Mouse (Mus musculus) spleen, adult 2 months (tissue): ENCODE results near the gene Cfap126.

Source experiments
- CTCF ChIP-seq: fragments of 200-500 bp; IDR thresholded peaks from 2 replicates; pipeline ENCODE4 v1.5.1; 2011; ENCODE audit warnings: mild to moderate bottlenecking, inconsistent platforms; ENCODE audit not compliant: insufficient read depth, insufficient read length, insufficient replicate concordance; ENCODE audit errors: extremely low read depth
- POLR2A ChIP-seq: fragments of 200-500 bp; IDR thresholded peaks from 2 replicates; pipeline ENCODE4 v1.6.1; 2011; ENCODE audit warnings: low read depth, low read length, inconsistent platforms

DNA sequence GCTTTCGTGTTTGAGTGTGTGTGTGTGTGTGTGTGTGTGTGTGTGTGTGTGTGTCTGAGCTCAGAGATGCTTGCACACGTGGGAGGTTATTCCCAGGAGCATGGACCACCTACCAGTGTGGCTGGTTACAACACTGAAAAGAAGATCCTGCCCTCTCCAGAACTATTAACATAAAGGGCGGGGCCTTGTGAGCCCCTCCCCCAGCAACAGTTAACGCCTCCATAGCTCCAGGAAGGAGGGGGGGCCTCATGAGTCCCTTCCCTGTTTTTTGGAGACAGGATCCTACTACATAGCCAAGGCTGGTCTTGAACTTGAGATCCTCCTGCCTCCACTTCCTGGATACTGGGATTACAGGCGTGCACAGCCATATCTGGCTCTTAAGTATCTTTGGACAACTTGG lies 8.1 kb downstream of the Cfap126 start:
- TF ChIP-seq POLR2A (no peak), CTCF (no peak)
